Mouse (Mus musculus) forebrain, embryonic 12.5 days (tissue): ENCODE measurements around the gene Hip1. TPM values are rescaled to one million over a fixed set of nuclear protein-coding genes. Genes with fewer than 3 reads are reported as not detected.
A peak's percentile ranks its signal among the peaks of the same experiment; 100 is the strongest.
"Not testable (repeated sequence)": the region's sequence is repeated elsewhere in the genome, so short reads cannot be mapped to it uniquely, and the experiment has no call there.

Experiments
- ATAC-seq: fragments of 200-750 bp; cut with Nextera tagmentation; 2 replicates; pipeline ENCODE4 v1.8.0; 2017; ENCODE audit warnings: moderate TSS enrichment; ENCODE audit not compliant: low FRiP score
- H3K27ac ChIP-seq: fragments of 300-500 bp; sonication (generic); 2 replicates; pipeline ENCODE4 v1.5.1; 2016; ENCODE audit warnings: mild to moderate bottlenecking
- H3K27me3 ChIP-seq: fragments of 300-500 bp; sonication (generic); 2 replicates; pipeline ENCODE4 v1.6.1; 2016; ENCODE audit warnings: mild to moderate bottlenecking
- H3K36me3 ChIP-seq: fragments of 300-500 bp; sonication (generic); replicated peaks from 2 replicates; pipeline ENCODE4 v1.6.1; 2016; ENCODE audit warnings: mild to moderate bottlenecking
- H3K4me1 ChIP-seq: fragments of 300-500 bp; sonication (generic); 2 replicates; pipeline ENCODE4 v1.6.1; 2016
- H3K4me2 ChIP-seq: fragments of 300-500 bp; sonication (generic); 2 replicates; pipeline ENCODE4 v1.6.1; 2016; ENCODE audit warnings: mild to moderate bottlenecking, moderate library complexity
- H3K4me3 ChIP-seq: fragments of 300-500 bp; sonication (generic); replicated peaks from 2 replicates; pipeline ENCODE4 v1.5.1; 2016; ENCODE audit warnings: mild to moderate bottlenecking
- H3K9ac ChIP-seq: fragments of 300-500 bp; sonication (generic); 2 replicates; pipeline ENCODE4 v1.6.1; 2016; ENCODE audit warnings: mild to moderate bottlenecking
- H3K9me3 ChIP-seq: fragments of 300-500 bp; sonication (generic); 2 replicates; pipeline ENCODE4 v1.6.1; 2016
- WGBS: fragments of 180-500 bp; shearing (Covaris S2); methylation state at CpG from one replicate; pipeline ENCODE4 v1.1.7; 2016; 5-methylcytosine and 5-hydroxymethylcytosine counted together
- microRNA-seq: library from miRNA; unstranded; fragments of <30 nt; microRNA quantifications from one replicate; pipeline ENCODE4, GENCODE M21; 2017
- polyA plus RNA-seq: library from polyadenylated mRNA; unstranded; fragments of >200 nt; fragmentation: Nextera tagmentation; extraction: Ambion mirVana; gene quantifications from 2 replicates; pipeline ENCODE4 v1.2.1, GENCODE M21; 2016

Gene Hip1
- polyA plus RNA-seq, 1 experiment from 2014 or later = 58.7 TPM

GRCm38 (mm10) chr5:135371195-135371594 lies 173.7 kb downstream of the Hip1 start:
- no peaks in the 10 kb centered on the region for H3K9me3 ChIP-seq
- H3K4me1 ChIP-seq = peaks cover 18% of the 10 kb centered on the region
- H3K9ac ChIP-seq = no peak overlapping the region
- ATAC-seq = no peak
- H3K27ac ChIP-seq = no peak overlapping the region
- H3K27me3 ChIP-seq = no peaks in the 10 kb centered on the region
- WGBS = 94% methylated on average over 13 of the region's 13 CpGs
- peak overlapping the region; percentile 94 for H3K4me2 ChIP-seq
- H3K4me3 ChIP-seq = no peak overlapping the region
- peaks cover 46% of the 10 kb centered on the region for H3K36me3 ChIP-seq

GRCm38 (mm10) chr5:135369787-135370654 lies 174.9 kb downstream of the Hip1 start, which contains the start of gene Nsun5:
TSS of gene Nsun5 (plus strand) at chr5:135369953.
- no peaks in the 10 kb centered on the region for H3K9me3 ChIP-seq
- WGBS = under 1% methylated on average over 64 of the region's 64 CpGs
- peak within 1 kb of the TSS; percentile 79 for H3K27ac ChIP-seq
- peak within 1 kb of the TSS; percentile 97 for H3K4me3 ChIP-seq
- H3K9ac ChIP-seq = peak within 1 kb of the TSS; percentile 90
- ATAC-seq = peak; percentile 85
- H3K4me1 ChIP-seq = peaks cover 18% of the 10 kb centered on the region
- peaks cover 34% of the 10 kb centered on the region for H3K36me3 ChIP-seq
- H3K4me2 ChIP-seq = peak within 1 kb of the TSS; percentile 94
- H3K27me3 ChIP-seq = peaks cover 3% of the 10 kb centered on the region; the same call in 1 of the 2 replicates

- not testable (repeated sequence) for H3K9me3 ChIP-seq, H3K27me3 ChIP-seq, ATAC-seq, H3K27ac ChIP-seq
- H3K4me1 ChIP-seq = peaks cover 18% of the 10 kb centered on the region
- peaks cover 26% of the 10 kb centered on the region for H3K36me3 ChIP-seq
- peak overlapping the region; percentile 94 for H3K4me2 ChIP-seq
- peak overlapping the region; percentile 97 for H3K4me3 ChIP-seq
- 60% methylated on average over 9 of the region's 9 CpGs for WGBS
- H3K9ac ChIP-seq = peak overlapping the region; percentile 90; the same call in 1 of the 2 replicates
Measured at GRCm38 (mm10) chr5:135369196-135369595, 175.7 kb downstream of the Hip1 start.

- Histone ChIP-seq H3K4me3 (no peak overlapping the region), H3K4me1 (peaks cover 18% of the 10 kb centered on the region), H3K27ac (no peak overlapping the region), H3K27me3 (peaks cover 7% of the 10 kb centered on the region; the same call in 1 of the 2 replicates), H3K9ac (no peak overlapping the region), H3K4me2 (no peak overlapping the region), H3K9me3 (no peaks in the 10 kb centered on the region), H3K36me3 (peaks cover 17% of the 10 kb centered on the region)
- 80% methylated on average over 6 of the region's 6 CpGs for WGBS
- no peak for ATAC-seq
Measured at GRCm38 (mm10) chr5:135368312-135368711, 176.6 kb downstream of the Hip1 start.

GRCm38 (mm10) chr5:135367841-135368240 lies 177.1 kb downstream of the Hip1 start:
- Histone ChIP-seq H3K27me3 (peaks cover 7% of the 10 kb centered on the region; the same call in 1 of the 2 replicates), H3K4me3 (no peak overlapping the region), H3K36me3 (peaks cover 14% of the 10 kb centered on the region), H3K9ac (no peak overlapping the region), H3K4me2 (no peak overlapping the region), H3K9me3 (no peaks in the 10 kb centered on the region), H3K4me1 (peaks cover 18% of the 10 kb centered on the region), H3K27ac (no peak overlapping the region)
- ATAC-seq = no peak
- WGBS = 53% methylated on average over 6 of the region's 6 CpGs

- Histone ChIP-seq H3K36me3 (no peaks in the 10 kb centered on the region), H3K9me3 (no peaks in the 10 kb centered on the region), H3K4me2 (no peak overlapping the region), H3K27me3 (peaks cover 7% of the 10 kb centered on the region; the same call in 1 of the 2 replicates), H3K9ac (no peak overlapping the region), H3K4me3 (no peak overlapping the region), H3K27ac (no peak overlapping the region), H3K4me1 (no peaks in the 10 kb centered on the region)
- 24% methylated on average over 12 of the region's 12 CpGs for WGBS
- no peak for ATAC-seq
Measured at GRCm38 (mm10) chr5:135363540-135363939, 181.4 kb downstream of the Hip1 start.

- Histone ChIP-seq H3K27me3 (peaks cover 7% of the 10 kb centered on the region; the same call in 1 of the 2 replicates), H3K27ac (no peak overlapping the region), H3K4me2 (no peak overlapping the region), H3K4me1 (no peaks in the 10 kb centered on the region), H3K4me3 (no peak overlapping the region), H3K36me3 (no peaks in the 10 kb centered on the region), H3K9me3 (peaks cover 2% of the 10 kb centered on the region), H3K9ac (no peak overlapping the region)
- no peak for ATAC-seq
- WGBS = 94% methylated on average over 3 of the region's 3 CpGs
Measured at GRCm38 (mm10) chr5:135362572-135362971, 182.3 kb downstream of the Hip1 start.

- H3K27me3 ChIP-seq = peaks cover 2% of the 10 kb centered on the region; the same call in 1 of the 2 replicates
- peaks cover 4% of the 10 kb centered on the region for H3K9me3 ChIP-seq
- no peak overlapping the region for H3K27ac ChIP-seq
- no peaks in the 10 kb centered on the region for H3K4me1 ChIP-seq
- no peak for ATAC-seq
- no peak overlapping the region for H3K9ac ChIP-seq
- H3K4me3 ChIP-seq = no peak overlapping the region
- 83% methylated on average over 2 of the region's 2 CpGs for WGBS
- no peak overlapping the region for H3K4me2 ChIP-seq
- no peaks in the 10 kb centered on the region for H3K36me3 ChIP-seq
Measured at GRCm38 (mm10) chr5:135359772-135360171, 185.1 kb downstream of the Hip1 start.

GRCm38 (mm10) chr5:135357556-135357955 lies 187.4 kb downstream of the Hip1 start:
- peaks cover 17% of the 10 kb centered on the region for H3K27me3 ChIP-seq
- 89% methylated on average over 2 of the region's 2 CpGs for WGBS
- ATAC-seq = no peak

More at GRCm38 (mm10) chr5:135357556-135357955, 187.4 kb downstream of the Hip1 start:
- Histone ChIP-seq H3K36me3 (no peaks in the 10 kb centered on the region), H3K9ac (no peak overlapping the region), H3K9me3 (peaks cover 4% of the 10 kb centered on the region), H3K4me3 (no peak overlapping the region), H3K4me2 (no peak overlapping the region), H3K27ac (no peak overlapping the region), H3K4me1 (no peaks in the 10 kb centered on the region)

Small RNA genes within 50 kb of the gene (microRNA-seq; reads per million reads assigned to microRNA genes)
- 2.7 reads per million, percentile 4 among the genes with 10 or more reads in this experiment for gene Mir7033

Other genes with a start within 250 kb of the Hip1 start
- 0.17 TPM in 1 of 2 replicates, not detected in the other for gene Fkbp6, start 195.1 kb downstream of the Hip1 start, polyA plus RNA-seq
- gene Trim50, start 191.8 kb downstream of the Hip1 start, polyA plus RNA-seq = not detected in 2 replicates
- 34.9 and 35.6 TPM in 2 replicates for gene Nsun5, start 175.2 kb downstream of the Hip1 start, polyA plus RNA-seq
- 23.4 and 27.0 TPM in 2 replicates for gene Pom121, start 150.6 kb downstream of the Hip1 start, polyA plus RNA-seq
- not detected in 2 replicates for gene Ccl26, start 18.4 kb upstream of the Hip1 start, polyA plus RNA-seq
- gene Ccl24, start 27.9 kb upstream of the Hip1 start, polyA plus RNA-seq = 0.74 and 2.1 TPM in 2 replicates
- 59.3 and 61.4 TPM in 2 replicates for gene Rhbdd2, start 87.5 kb upstream of the Hip1 start, polyA plus RNA-seq
- gene Por, start 124.9 kb upstream of the Hip1 start, polyA plus RNA-seq = 127 and 135 TPM in 2 replicates
- 47.1 and 54.2 TPM in 2 replicates for gene Tmem120a, start 199.3 kb upstream of the Hip1 start, polyA plus RNA-seq
- gene Styxl1, start 233.3 kb upstream of the Hip1 start, polyA plus RNA-seq = 0.29 TPM in 1 of 2 replicates, not detected in the other
- 520 and 524 TPM in 2 replicates for gene Mdh2, start 233.4 kb upstream of the Hip1 start, polyA plus RNA-seq